Mouse (Mus musculus): ENCODE data around the gene Masp1.

DNA sequence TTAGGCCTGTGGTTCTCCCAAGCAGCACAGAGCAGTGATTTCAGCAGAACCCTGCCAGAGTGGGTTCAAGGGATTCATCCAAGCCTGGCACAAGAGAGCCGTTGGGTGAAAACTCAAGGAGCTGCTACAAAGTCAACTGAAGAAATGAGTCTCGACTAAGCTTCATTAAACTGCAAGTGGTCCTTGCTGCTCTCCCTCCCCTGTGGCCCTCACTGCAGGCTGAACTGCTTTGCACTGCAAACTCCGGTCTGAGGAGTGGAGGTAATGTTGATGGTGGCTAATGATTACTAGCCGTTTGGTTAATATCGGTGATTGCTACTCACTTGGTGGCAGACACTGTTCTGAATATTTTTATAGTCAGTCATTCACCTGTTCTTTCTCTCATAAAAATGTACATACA is 34.1 kb upstream of the Masp1 start:
- TF ChIP-seq POLR2A (IDR thresholded peaks at IDR 0.05; ENCODE audit: extremely low read depth, insufficient read depth, low read length) (no peak), CTCF (IDR thresholded peaks at IDR 0.05; ENCODE audit: low read depth, low read length) (no peak)

Data from liver, adult 2 months (tissue).